Mouse (Mus musculus): ENCODE data around the gene Fig4. TPM values are rescaled to one million over a fixed set of nuclear protein-coding genes. Genes with fewer than 3 reads are reported as not detected.

Fig4 gene
- polyA plus RNA-seq, 1 experiment = 20.8 TPM

GRCm38 (mm10) chr10:41233140-41233539 lies 69.9 kb downstream of the Fig4 start:
- no peak overlapping the region for H3K4me3 ChIP-seq (ENCODE audit: insufficient read depth, low read length)
- H3K27ac ChIP-seq (ENCODE audit: insufficient read depth, low read length) = no peak overlapping the region
- H3K4me1 ChIP-seq (ENCODE audit: control insufficient read depth, insufficient read depth, low read length) = no peaks in the 10 kb centered on the region
- TF ChIP-seq POLR2A (IDR thresholded peaks at IDR 0.05; ENCODE audit: low read depth, low read length) (no peak), CTCF (IDR thresholded peaks at IDR 0.05; ENCODE audit: borderline replicate concordance, insufficient read depth, low read length) (no peak)

DNA sequence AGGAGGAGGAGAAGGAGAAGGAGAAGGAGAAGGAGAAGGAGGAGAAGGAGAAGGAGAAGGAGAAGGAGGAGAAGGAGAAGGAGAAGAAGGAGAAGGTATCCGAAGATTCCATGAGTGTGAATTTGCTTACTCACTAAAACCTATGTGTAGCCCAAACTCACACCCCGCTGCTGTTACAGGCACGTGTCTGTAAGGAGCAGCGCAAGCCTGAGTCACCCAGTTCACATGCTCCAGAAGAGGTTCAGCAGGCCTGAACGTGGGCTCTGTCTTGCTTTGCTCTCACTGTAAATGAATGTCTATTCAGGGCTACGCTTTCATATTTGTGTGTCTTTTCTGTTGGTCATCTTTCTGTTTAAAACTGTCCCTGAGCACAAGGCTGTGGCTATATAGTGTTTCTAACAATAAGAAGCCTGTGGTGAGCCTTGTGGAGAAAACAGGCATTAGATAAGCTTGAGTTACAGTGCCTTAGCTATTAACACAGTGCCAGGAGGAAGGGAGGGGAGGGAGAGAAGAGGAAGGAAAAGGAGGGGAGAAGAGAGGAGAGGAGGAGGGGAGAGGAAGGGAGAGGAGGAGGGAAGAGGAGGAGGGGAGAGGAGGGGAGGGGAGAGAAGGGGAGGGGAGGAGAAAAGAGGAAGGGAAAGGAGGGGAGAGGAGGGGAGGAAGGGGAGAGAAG lies 71.8 kb downstream of the Fig4 start:
- no peaks in the 10 kb centered on the region for H3K4me1 ChIP-seq (ENCODE audit: control insufficient read depth, insufficient read depth, low read length)
- no peak overlapping the region for H3K4me3 ChIP-seq (ENCODE audit: insufficient read depth, low read length)
- no peak overlapping the region for H3K27ac ChIP-seq (ENCODE audit: insufficient read depth, low read length)
- no peak for TF ChIP-seq CTCF (IDR thresholded peaks at IDR 0.05; ENCODE audit: borderline replicate concordance, insufficient read depth, low read length)
- TF ChIP-seq POLR2A (IDR thresholded peaks at IDR 0.05; ENCODE audit: low read depth, low read length) = no peak

DNA sequence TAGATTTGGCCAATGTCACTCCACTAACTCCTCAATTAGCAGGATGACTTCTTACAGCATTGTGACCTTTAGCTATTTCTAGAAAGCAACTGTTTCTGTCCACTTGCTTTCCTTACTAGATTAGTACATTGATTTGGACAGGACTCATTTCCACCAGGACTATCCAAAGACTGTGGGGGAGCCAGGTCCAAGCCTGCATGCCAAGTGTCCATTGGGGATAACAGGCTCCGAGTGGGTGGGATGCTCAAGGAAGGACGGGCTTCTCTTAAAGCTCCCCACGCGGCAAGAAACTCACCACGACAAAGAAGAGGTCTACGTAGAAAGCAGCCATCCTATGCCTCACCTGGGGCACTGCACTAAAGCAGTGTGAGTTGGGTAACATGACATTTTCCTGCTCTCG lies 75.4 kb downstream of the Fig4 start:
- Histone ChIP-seq H3K4me1 (ENCODE audit: control insufficient read depth, insufficient read depth, low read length) (no peaks in the 10 kb centered on the region), H3K4me3 (ENCODE audit: insufficient read depth, low read length) (no peak overlapping the region), H3K27ac (ENCODE audit: insufficient read depth, low read length) (no peak overlapping the region)
- TF ChIP-seq POLR2A (IDR thresholded peaks at IDR 0.05; ENCODE audit: low read depth, low read length) = no peak
- no peak for TF ChIP-seq CTCF (IDR thresholded peaks at IDR 0.05; ENCODE audit: borderline replicate concordance, insufficient read depth, low read length)

DNA sequence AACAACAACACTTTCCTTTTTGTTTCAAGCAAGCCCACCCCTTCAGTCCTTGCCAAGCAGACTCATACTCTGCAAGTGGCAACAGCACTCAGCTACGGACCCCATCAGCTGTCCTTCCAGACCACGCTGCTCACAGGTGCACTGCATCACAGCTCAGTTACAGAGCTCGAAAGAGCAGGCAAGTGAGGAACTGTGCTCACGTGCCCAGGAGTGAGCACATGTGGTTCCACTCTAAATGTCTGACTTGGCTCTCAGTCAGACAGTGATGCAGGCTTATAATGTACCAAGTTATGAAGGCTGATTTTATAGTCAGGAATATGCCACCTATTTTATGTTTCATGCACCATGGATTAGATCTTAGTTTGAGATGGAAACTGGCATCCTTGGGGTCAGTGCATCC lies 79.6 kb downstream of the Fig4 start:
- Histone ChIP-seq H3K4me1 (ENCODE audit: control insufficient read depth, insufficient read depth, low read length) (no peaks in the 10 kb centered on the region), H3K27ac (ENCODE audit: insufficient read depth, low read length) (no peak overlapping the region)
- TF ChIP-seq CTCF (IDR thresholded peaks at IDR 0.05; ENCODE audit: borderline replicate concordance, insufficient read depth, low read length) = no peak
- no peak for TF ChIP-seq POLR2A (IDR thresholded peaks at IDR 0.05; ENCODE audit: low read depth, low read length)

GRCm38 (mm10) chr10:41221204-41221603 lies 81.9 kb downstream of the Fig4 start:
- Histone ChIP-seq H3K4me1 (ENCODE audit: control insufficient read depth, insufficient read depth, low read length) (no peaks in the 10 kb centered on the region), H3K27ac (ENCODE audit: insufficient read depth, low read length) (no peak overlapping the region), H3K4me3 (ENCODE audit: insufficient read depth, low read length) (no peak overlapping the region)
- TF ChIP-seq POLR2A (IDR thresholded peaks at IDR 0.05; ENCODE audit: low read depth, low read length) = no peak
- no peak for TF ChIP-seq CTCF (IDR thresholded peaks at IDR 0.05; ENCODE audit: borderline replicate concordance, insufficient read depth, low read length)

More for the DNA sequence above, 79.6 kb downstream of the Fig4 start:
- H3K4me3 ChIP-seq (ENCODE audit: insufficient read depth, low read length) = no peak overlapping the region

DNA sequence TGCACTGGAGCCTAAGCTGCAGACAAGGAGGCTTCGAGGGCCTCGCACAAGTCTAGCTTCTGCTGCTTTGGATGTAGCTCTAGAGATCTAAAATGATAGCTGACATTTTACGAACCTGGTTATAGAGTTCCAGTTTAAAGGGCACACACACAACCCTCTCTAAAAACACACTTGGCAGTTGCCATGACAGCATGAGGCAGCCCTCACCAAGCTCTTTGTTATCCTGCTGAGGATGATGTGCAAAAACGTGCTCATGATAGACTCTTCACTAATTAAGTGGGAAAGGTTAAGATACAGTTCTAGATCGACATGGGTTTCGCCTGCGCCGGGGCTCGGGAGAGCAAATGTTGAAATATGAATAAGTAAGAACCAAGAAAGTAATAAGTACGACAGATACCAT lies 84.2 kb downstream of the Fig4 start:
- no peak for TF ChIP-seq CTCF (IDR thresholded peaks at IDR 0.05; ENCODE audit: borderline replicate concordance, insufficient read depth, low read length)
- TF ChIP-seq POLR2A (IDR thresholded peaks at IDR 0.05; ENCODE audit: low read depth, low read length) = no peak
- H3K4me1 ChIP-seq (ENCODE audit: control insufficient read depth, insufficient read depth, low read length) = no peaks in the 10 kb centered on the region

GRCm38 (mm10) chr10:41214083-41214482 lies 89.0 kb downstream of the Fig4 start:
- peaks cover 3% of the 10 kb centered on the region; the same call in 1 of the 2 replicates for H3K4me1 ChIP-seq (ENCODE audit: control insufficient read depth, insufficient read depth, low read length)
- H3K4me3 ChIP-seq (ENCODE audit: insufficient read depth, low read length) = no peak overlapping the region
- H3K27ac ChIP-seq (ENCODE audit: insufficient read depth, low read length) = no peak overlapping the region
- no peak for TF ChIP-seq CTCF (IDR thresholded peaks at IDR 0.05; ENCODE audit: borderline replicate concordance, insufficient read depth, low read length)
- no peak for TF ChIP-seq POLR2A (IDR thresholded peaks at IDR 0.05; ENCODE audit: low read depth, low read length)

More for the DNA sequence above, 84.2 kb downstream of the Fig4 start:
- Histone ChIP-seq H3K27ac (ENCODE audit: insufficient read depth, low read length) (no peak overlapping the region), H3K4me3 (ENCODE audit: insufficient read depth, low read length) (no peak overlapping the region)

DNA sequence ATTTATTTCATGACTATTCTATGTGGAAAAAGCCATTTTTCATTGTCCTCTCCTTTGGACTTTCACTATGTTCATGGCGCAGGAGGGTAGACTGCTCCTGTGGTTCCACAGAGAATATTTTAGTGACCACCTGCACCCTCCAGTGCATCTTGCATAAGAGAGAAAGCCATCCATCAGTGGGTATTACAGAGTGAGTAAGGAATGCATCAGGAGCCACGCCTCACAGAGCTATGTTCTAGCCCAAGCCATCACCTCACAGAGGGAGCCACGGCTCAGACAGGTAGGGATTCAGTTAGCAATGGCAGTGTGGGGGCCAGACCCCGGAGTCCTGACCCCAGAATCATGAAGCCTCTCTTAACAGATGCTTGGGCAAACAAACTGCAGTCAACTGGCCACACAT lies 93.5 kb downstream of the Fig4 start:
- TF ChIP-seq POLR2A (IDR thresholded peaks at IDR 0.05; ENCODE audit: low read depth, low read length) (no peak), CTCF (IDR thresholded peaks at IDR 0.05; ENCODE audit: borderline replicate concordance, insufficient read depth, low read length) (no peak)
- no peak overlapping the region for H3K4me3 ChIP-seq (ENCODE audit: insufficient read depth, low read length)
- H3K4me1 ChIP-seq (ENCODE audit: control insufficient read depth, insufficient read depth, low read length) = peaks cover 3% of the 10 kb centered on the region; the same call in 1 of the 2 replicates
- H3K27ac ChIP-seq (ENCODE audit: insufficient read depth, low read length) = no peak overlapping the region

DNA sequence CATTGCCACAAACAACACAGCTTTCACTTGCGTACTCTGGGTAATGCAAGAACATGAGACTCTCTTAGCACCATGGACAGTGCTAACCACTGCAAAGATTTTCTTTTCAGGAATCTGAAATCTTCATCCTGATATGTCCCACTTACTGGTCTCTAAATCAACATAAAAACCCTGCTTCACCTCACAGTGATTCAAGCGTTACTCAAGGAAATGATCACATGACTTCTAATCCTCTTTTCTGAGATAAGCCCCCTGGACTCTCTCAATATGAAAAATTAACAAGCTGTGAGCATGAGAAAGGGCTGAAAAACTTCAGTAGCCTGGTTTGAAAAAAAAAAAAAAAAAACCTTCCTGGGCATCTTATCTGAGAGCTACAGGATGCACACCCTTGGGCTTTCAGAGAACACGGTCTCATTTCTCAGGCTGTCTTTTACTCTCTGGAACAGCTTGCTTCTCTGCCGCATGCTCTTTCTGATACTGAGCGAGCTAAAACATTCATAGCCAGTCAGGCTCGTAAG lies 94.1 kb downstream of the Fig4 start:
- Histone ChIP-seq H3K4me3 (ENCODE audit: insufficient read depth, low read length) (no peak overlapping the region), H3K4me1 (ENCODE audit: control insufficient read depth, insufficient read depth, low read length) (peaks cover 3% of the 10 kb centered on the region; the same call in 1 of the 2 replicates), H3K27ac (ENCODE audit: insufficient read depth, low read length) (no peak overlapping the region)
- TF ChIP-seq CTCF (IDR thresholded peaks at IDR 0.05; ENCODE audit: borderline replicate concordance, insufficient read depth, low read length) = no peak
- no peak for TF ChIP-seq POLR2A (IDR thresholded peaks at IDR 0.05; ENCODE audit: low read depth, low read length)

DNA sequence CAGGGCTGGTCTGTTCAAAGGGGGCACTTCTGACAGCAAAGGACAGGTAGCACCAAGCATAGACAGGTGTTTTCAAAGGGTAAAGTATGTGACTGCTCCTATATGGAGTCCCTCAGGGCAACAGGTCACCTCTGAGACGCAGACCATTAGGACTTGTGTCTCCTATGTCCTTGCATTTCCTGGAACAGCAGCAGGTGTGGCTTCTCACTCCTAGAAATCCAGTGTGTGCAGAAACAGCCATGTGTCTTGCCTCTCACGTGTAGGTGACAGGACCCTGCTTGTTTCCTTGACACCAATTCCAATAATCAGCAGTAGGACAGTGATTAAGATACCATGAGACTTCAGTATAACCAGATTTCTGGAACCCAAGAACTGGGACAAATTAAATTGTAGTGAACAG lies 97.4 kb downstream of the Fig4 start:
- no peak for TF ChIP-seq CTCF (IDR thresholded peaks at IDR 0.05; ENCODE audit: borderline replicate concordance, insufficient read depth, low read length)
- Histone ChIP-seq H3K4me3 (ENCODE audit: insufficient read depth, low read length) (no peak overlapping the region), H3K27ac (ENCODE audit: insufficient read depth, low read length) (no peak overlapping the region), H3K4me1 (ENCODE audit: control insufficient read depth, insufficient read depth, low read length) (peaks cover 3% of the 10 kb centered on the region; the same call in 1 of the 2 replicates)
